ENCODE assay signal across 8 mouse cellular contexts in genomic region chr14:61330996-61331561, GRCm38 (mm10). TPM values are rescaled to one million over a fixed set of nuclear protein-coding genes. Genes with fewer than 3 reads are reported as not detected.
A peak's percentile ranks its signal among the peaks of the same experiment; 100 is the strongest.
DNase-seq lines count a peak whose midpoint lies in the region; ATAC-seq and TF ChIP-seq lines count a peak whose summit lies in the region.

No protein-coding gene starts in this region.

- H3K9ac ChIP-seq in hindbrain, embryonic 11.5 days (ENCODE audit: low read depth, low read length) = no peak overlapping the region
- no peak overlapping the region for H3K9ac ChIP-seq in lung, postnatal 0 days (replicated peaks; ENCODE audit: low read depth)

- no peaks in the 10 kb centered on the region for H3K4me1 ChIP-seq in hindbrain, embryonic 11.5 days (replicated peaks; ENCODE audit: control insufficient read depth, insufficient read depth, low read length)
- H3K4me1 ChIP-seq in lung, postnatal 0 days (ENCODE audit: insufficient read depth, low read depth, low read length) = no peaks in the 10 kb centered on the region

- DNase-seq in MEL-GATA-1-ER (ENCODE audit: extremely low read depth, low read depth) = peak; percentile 54
- DNase-seq in cerebellum, adult 8-10 months = peak; percentile 87
- peak; percentile 60 to 88 for DNase-seq in frontal cortex, adult 2 months (ENCODE audit: extremely low spot score in 1 of 2, low spot score in 1 of 2)
- peak; percentile 92 for DNase-seq in hindbrain, embryonic 11.5 days (ENCODE audit: low spot score)
- DNase-seq in layer of hippocampus, adult 9-11 months = peak; percentile 73
- DNase-seq in lung, postnatal 0 days (ENCODE audit: low spot score) = peak; percentile 86
- DNase-seq in ovary, postnatal 36 days (ENCODE audit: low spot score) = peak; percentile 72
- peak; percentile 72 for DNase-seq in thymus, postnatal 25 days

- 30% methylated on average over 13 of the region's 13 CpGs for WGBS in hindbrain, embryonic 11.5 days
- 20% methylated on average over 13 of the region's 13 CpGs for WGBS in lung, postnatal 0 days

- no peak overlapping the region for H3K27ac ChIP-seq in hindbrain, embryonic 11.5 days (ENCODE audit: low read depth, low read length)
- no peak overlapping the region for H3K27ac ChIP-seq in lung, postnatal 0 days (ENCODE audit: low read length)

- peak; percentile 69; the same call in 1 of the 2 replicates for ATAC-seq in hindbrain, embryonic 11.5 days (ENCODE audit: low FRiP score)
- peak; percentile 83 for ATAC-seq in lung, postnatal 0 days

- no peaks in the 10 kb centered on the region for H3K36me3 ChIP-seq in hindbrain, embryonic 11.5 days (ENCODE audit: control insufficient read depth, insufficient read depth, low read length)
- no peaks in the 10 kb centered on the region for H3K36me3 ChIP-seq in lung, postnatal 0 days (ENCODE audit: insufficient read depth, low read length)

- peak; percentile 97 for TF ChIP-seq CTCF in lung, postnatal 0 days (IDR thresholded peaks at IDR 0.05)

- no peak overlapping the region for H3K4me2 ChIP-seq in hindbrain, embryonic 11.5 days (replicated peaks; ENCODE audit: low read depth, low read length)
- no peak overlapping the region for H3K4me2 ChIP-seq in lung, postnatal 0 days (replicated peaks; ENCODE audit: low read depth, low read length)

- TF ChIP-seq EP300 in lung, postnatal 0 days (IDR thresholded peaks at IDR 0.05) = no peak

- H3K4me3 ChIP-seq in hindbrain, embryonic 11.5 days (ENCODE audit: low read depth, low read length) = no peak overlapping the region
- no peak overlapping the region for H3K4me3 ChIP-seq in lung, postnatal 0 days (ENCODE audit: low read depth, low read length)

- no peaks in the 10 kb centered on the region for H3K9me3 ChIP-seq in hindbrain, embryonic 11.5 days (ENCODE audit: control insufficient read depth, low read length)
- H3K9me3 ChIP-seq in lung, postnatal 0 days (ENCODE audit: low read length) = no peaks in the 10 kb centered on the region

- H3K27me3 ChIP-seq in hindbrain, embryonic 11.5 days (ENCODE audit: control insufficient read depth, insufficient read depth, low read length) = no peaks in the 10 kb centered on the region
- no peaks in the 10 kb centered on the region for H3K27me3 ChIP-seq in lung, postnatal 0 days (replicated peaks; ENCODE audit: insufficient read depth, low read length)

RNA-seq across cellular contexts. Expression of gene Arl11, which starts 21.5 kb away (rescaled TPM):
- 0.92 and 1.2 TPM in 2 replicates for polyA plus RNA-seq in frontal cortex, adult 2 months (2012; rRNA removed)
- 0.56 and 0.66 TPM in 2 replicates for polyA plus RNA-seq in hindbrain, embryonic 11.5 days (2014; fragmentation: Nextera tagmentation; extraction: Ambion mirVana)
- polyA plus RNA-seq in lung, postnatal 0 days (2015; fragmentation: Nextera tagmentation; extraction: Ambion mirVana) = 4.6 and 5.0 TPM in 2 replicates

RNA-seq across cellular contexts. Expression of gene Ebpl, which starts 29.2 kb away (rescaled TPM):
- polyA plus RNA-seq in frontal cortex, adult 2 months (2012; rRNA removed) = 4.0 TPM in 2 replicates
- 9.2 and 10.3 TPM in 2 replicates for polyA plus RNA-seq in hindbrain, embryonic 11.5 days (2014; fragmentation: Nextera tagmentation; extraction: Ambion mirVana)
- 2.9 and 3.6 TPM in 2 replicates for polyA plus RNA-seq in lung, postnatal 0 days (2015; fragmentation: Nextera tagmentation; extraction: Ambion mirVana)
